Mouse (Mus musculus) lung, adult 2 months (tissue): ENCODE data around the gene Tlk2.

Experiments used
- CTCF ChIP-seq: fragments of 200-500 bp; IDR thresholded peaks from 2 replicates; pipeline ENCODE4 v1.5.1; 2011; ENCODE audit warnings: mild to moderate bottlenecking, low read length, control low read depth; ENCODE audit not compliant: insufficient read depth
- POLR2A ChIP-seq: fragments of 200-500 bp; IDR thresholded peaks from 2 replicates; pipeline ENCODE4 v1.6.1; 2011; ENCODE audit warnings: low read depth, mild to moderate bottlenecking, control low read depth, low read length, borderline replicate concordance; ENCODE audit errors: extremely low read depth

DNA sequence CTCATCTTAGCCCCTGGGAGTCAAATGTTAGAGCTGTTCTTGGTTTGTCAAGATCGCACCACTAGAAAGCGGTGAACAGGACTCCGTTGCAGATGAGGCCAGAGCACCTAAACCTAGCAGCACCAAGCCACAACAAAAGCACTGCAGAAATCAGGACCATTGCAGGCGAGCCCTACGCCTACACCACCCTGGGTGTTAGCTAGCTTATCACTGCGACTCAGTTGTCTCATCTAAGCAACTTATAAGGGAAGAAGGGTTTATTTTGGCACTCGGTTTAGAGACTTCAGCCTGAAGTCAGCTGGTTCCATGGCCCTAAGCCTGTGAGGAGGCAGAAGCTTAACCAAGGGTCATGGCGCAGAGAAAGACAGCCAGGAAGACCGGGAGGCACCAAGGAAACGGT lies 117.5 kb downstream of the Tlk2 start:
- TF ChIP-seq POLR2A: no peak
- TF ChIP-seq CTCF: no peak
